Mouse (Mus musculus): Measurements from ENCODE around the gene Tedc2.

Gene Tedc2

DNA sequence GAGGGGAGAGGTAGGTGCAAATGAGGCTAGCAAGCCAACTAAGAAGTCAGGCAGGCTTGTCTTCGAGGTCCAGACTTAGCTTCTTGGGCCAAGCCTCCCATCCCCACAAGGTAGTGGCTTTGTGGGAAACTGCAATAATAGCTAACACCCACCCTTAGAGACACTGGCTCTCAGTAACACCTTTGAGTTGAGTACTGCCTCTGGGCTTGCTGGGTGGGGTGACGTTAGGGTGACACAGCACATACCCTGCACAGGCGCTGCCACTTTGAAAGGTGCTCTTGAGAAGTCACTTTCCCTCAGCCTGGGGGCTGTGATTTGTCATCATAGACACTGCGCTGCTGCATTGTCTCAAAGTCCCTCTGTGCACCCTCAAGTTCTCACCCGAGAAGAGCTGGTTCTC, 26.9 kb downstream of the Tedc2 start:
- DNase-seq (ENCODE audit: low spot score) = no peak

GRCm38 (mm10) chr17:24193268-24193667, 27.4 kb downstream of the Tedc2 start:
- DNase-seq (ENCODE audit: low spot score) = no peak

GRCm38 (mm10) chr17:24192848-24193247, 27.8 kb downstream of the Tedc2 start:
- no peak for DNase-seq (ENCODE audit: low spot score)

DNA sequence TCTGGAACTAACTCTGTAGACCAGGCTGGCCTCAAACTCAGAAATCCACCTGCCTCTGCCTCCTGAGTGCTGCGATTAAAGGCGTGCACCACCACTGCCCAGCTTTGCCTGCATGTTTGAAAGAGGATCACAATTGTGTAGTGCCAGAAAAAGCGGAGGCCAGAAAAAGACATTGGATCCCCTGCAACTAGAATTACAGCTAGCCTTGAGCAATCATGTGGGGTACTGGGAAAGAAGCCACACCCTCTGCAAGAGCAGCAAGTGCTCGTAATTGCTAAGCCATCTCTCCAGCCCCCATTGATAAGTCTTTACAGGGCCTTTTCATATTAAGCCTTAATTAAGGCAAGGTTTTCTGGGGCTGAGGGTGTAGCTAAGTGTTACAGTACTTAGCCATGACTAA, 29.2 kb downstream of the Tedc2 start:
- DNase-seq (ENCODE audit: low spot score) = no peak

DNA sequence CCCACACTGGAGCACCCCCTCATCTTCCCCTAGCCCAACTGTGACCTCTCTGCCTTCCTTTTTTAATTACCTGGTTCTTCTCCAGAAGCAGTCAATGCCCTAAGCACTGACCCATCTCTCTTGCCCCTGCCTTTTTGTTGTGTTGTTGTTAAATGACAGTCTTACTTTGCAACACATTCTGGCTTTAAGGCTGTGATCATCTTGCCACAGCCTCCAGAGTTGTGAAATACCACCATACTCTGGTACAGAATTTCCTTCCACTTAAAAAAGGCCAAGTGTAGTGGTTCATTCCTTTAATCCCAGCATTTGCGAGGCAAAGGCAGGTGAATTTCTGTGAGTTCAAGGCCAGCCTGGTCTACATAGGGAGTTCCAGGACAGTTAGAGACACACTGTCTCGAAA, 29.7 kb downstream of the Tedc2 start:
- DNase-seq (ENCODE audit: low spot score) = no peak

DNA sequence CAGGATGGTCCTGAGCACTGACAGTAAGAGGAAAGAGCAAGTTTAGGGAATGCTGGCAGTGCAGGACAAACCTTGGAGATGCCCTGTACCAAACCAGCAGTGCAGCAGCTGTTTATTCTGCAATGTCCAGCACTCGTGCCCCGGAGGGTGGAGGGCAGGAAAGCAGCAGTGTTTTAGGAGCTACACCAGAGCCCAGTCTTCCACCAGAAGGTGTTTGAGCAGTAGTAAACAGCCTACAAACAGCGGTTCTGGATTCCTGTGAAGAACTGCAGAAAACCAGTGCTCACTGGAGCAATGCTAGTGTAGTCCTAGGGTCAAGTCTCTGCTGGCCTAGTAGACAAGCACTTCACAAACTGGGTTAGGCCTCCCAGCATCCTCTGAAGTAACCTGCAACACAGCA, 46.4 kb downstream of the Tedc2 start:
- DNase-seq (ENCODE audit: low spot score) = no peak

DNA sequence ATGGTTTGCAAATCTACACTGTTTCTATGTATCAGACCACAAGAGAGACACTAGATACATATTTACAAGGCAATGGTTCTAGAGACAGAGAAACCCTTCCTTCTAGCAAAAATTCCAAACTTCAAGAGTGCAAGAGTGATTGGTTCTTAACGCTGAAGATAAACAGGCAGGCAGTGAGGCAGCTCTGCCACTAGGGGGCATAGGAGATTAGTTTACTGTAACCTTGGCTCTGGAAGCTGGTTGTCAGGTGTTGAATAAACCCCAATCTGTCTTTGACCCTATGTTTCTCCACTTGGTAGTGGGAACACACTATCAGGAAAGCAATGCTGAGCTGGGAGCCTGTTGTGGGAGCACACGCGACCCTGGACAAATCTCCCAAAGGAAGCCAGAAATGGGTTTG, 47.2 kb downstream of the Tedc2 start:
- peak; percentile 56 for DNase-seq (ENCODE audit: low spot score)

GRCm38 (mm10) chr17:24171738-24172137, 48.9 kb downstream of the Tedc2 start:
- no peak for DNase-seq (ENCODE audit: low spot score)

GRCm38 (mm10) chr17:24170729-24171128, 49.9 kb downstream of the Tedc2 start:
- DNase-seq (ENCODE audit: low spot score) = no peak

GRCm38 (mm10) chr17:24170125-24170524, 50.5 kb downstream of the Tedc2 start:
- DNase-seq (ENCODE audit: low spot score) = no peak

- peak; percentile 95 for DNase-seq (ENCODE audit: low spot score)
Measured at GRCm38 (mm10) chr17:24169317-24170065, 51.2 kb downstream of the Tedc2 start, which contains the start of gene Atp6v0c. Gene Atp6v0c (minus strand): TSS chr17:24169702.

- peak; percentile 50 for DNase-seq (ENCODE audit: low spot score)
Measured at GRCm38 (mm10) chr17:24168590-24169277, 51.9 kb downstream of the Tedc2 start.

GRCm38 (mm10) chr17:24167891-24168505, 52.7 kb downstream of the Tedc2 start:
- DNase-seq (ENCODE audit: low spot score) = no peak

DNA sequence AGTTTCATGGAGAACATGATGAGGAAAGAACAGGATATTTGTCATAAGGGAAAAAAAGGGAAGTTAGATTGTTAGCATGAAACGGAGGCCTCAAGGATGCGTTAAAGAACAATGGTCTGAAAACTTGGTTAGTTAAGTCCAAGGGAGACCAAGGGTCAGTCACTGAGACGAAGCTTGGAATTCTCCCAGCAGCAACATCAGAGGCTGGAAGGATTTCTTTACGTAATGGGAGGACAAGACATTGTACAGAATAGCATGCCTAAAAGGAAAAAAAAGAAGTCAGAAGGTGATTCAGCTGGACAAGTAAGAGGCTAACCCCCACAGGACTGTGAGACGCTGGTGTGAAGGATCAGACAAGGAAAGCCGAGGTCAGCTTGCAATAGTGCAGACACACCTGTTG, 53.5 kb downstream of the Tedc2 start:
- DNase-seq (ENCODE audit: low spot score) = no peak
